Mouse (Mus musculus): ENCODE results near the gene Ccdc181.

GRCm38 (mm10) chr1:164335435-164335834 lies 60.0 kb downstream of the Ccdc181 start:
- no peak for TF ChIP-seq MEF2A (IDR thresholded peaks at IDR 0.05; ENCODE audit: extremely low read depth, insufficient replicate concordance, low read depth, low read length, poor library complexity, severe bottlenecking)
- TF ChIP-seq POLR2AphosphoS2 (IDR thresholded peaks at IDR 0.05; ENCODE audit: low read length): no peak
- no peak for TF ChIP-seq MAX (IDR thresholded peaks at IDR 0.05; ENCODE audit: low read length)
- no peak for TF ChIP-seq MAZ (IDR thresholded peaks at IDR 0.05; ENCODE audit: low read depth, low read length)
- TF ChIP-seq RAD21 (IDR thresholded peaks at IDR 0.05; ENCODE audit: low read depth, low read length): no peak
- TF ChIP-seq EP300 (IDR thresholded peaks at IDR 0.05; ENCODE audit: low read depth in 1 of 2, low read length in 2 of 2): no peak
- TF ChIP-seq CTCF (IDR thresholded peaks at IDR 0.05 in 2 of 3, conservative IDR thresholded peaks at IDR 0.05 in 1 of 3; ENCODE audit: control insufficient read depth in 1 of 3, insufficient read depth in 1 of 3, low read depth in 2 of 3, low read length in 3 of 3, poor library complexity in 1 of 3, severe bottlenecking in 1 of 3): no peak
- no peak for TF ChIP-seq GATA1 (IDR thresholded peaks at IDR 0.05; ENCODE audit: low read depth, low read length)
- TF ChIP-seq ZNF384 (IDR thresholded peaks at IDR 0.05; ENCODE audit: low read depth, low read length): no peak
- no peak for TF ChIP-seq TCF12 (IDR thresholded peaks at IDR 0.05; ENCODE audit: low read depth, low read length)
- no peak for TF ChIP-seq POLR2A (IDR thresholded peaks at IDR 0.05; ENCODE audit: control insufficient read depth in 1 of 2, insufficient read depth in 1 of 2, low read depth in 1 of 2, low read length in 2 of 2, poor library complexity in 1 of 2)
- no peak for TF ChIP-seq MAFK (IDR thresholded peaks at IDR 0.05; ENCODE audit: borderline replicate concordance, low read depth, low read length)
- no peak for TF ChIP-seq USF1 (IDR thresholded peaks at IDR 0.05; ENCODE audit: low read depth, low read length)
- TF ChIP-seq HCFC1 (IDR thresholded peaks at IDR 0.05; ENCODE audit: low read depth, low read length): no peak

Measured in MEL (cell line).